Comparison of ENCODE assay signal across 8 mouse cellular contexts in genomic region chr11:34833318-34834086, GRCm38 (mm10). TPM values are rescaled to one million over a fixed set of nuclear protein-coding genes. Genes with fewer than 3 reads are reported as not detected.
DNase-seq lines count a peak whose midpoint lies in the region; ATAC-seq and TF ChIP-seq lines count a peak whose summit lies in the region.

TSS of gene Spdl1 (minus strand) at chr11:34833641.

- peak within 1 kb of the TSS; percentile 84 for H3K9ac ChIP-seq in MEL (ENCODE audit: control insufficient read depth, low read depth, low read length, poor library complexity, severe bottlenecking)
- peak within 1 kb of the TSS; percentile 61 for H3K9ac ChIP-seq in forebrain, postnatal 0 days
- peak within 1 kb of the TSS; percentile 88 for H3K9ac ChIP-seq in lung, embryonic 16.5 days (ENCODE audit: low read length)

- H3K27me3 ChIP-seq in MEL (ENCODE audit: control insufficient read depth in 1 of 2, insufficient read depth in 2 of 2, low read length in 2 of 2): no peaks in the 10 kb centered on the region; a peak in 1 of 4 replicates
- H3K27me3 ChIP-seq in cerebellum, adult 2 months (ENCODE audit: control insufficient read depth, insufficient read depth, low read length): no peaks in the 10 kb centered on the region
- H3K27me3 ChIP-seq in forebrain, postnatal 0 days (ENCODE audit: insufficient read depth, low read length): no peaks in the 10 kb centered on the region
- H3K27me3 ChIP-seq in lung, embryonic 16.5 days (ENCODE audit: control insufficient read depth, insufficient read depth, low read depth, low read length): no peaks in the 10 kb centered on the region

- peak within 1 kb of the TSS; percentile 88 for H3K27ac ChIP-seq in MEL (ENCODE audit: control insufficient read depth, low read depth, low read length)
- H3K27ac ChIP-seq in cerebellum, adult 2 months (ENCODE audit: insufficient read depth, low read length): no peak within 1 kb of the TSS
- no peak within 1 kb of the TSS; the same call in 1 of the 2 replicates for H3K27ac ChIP-seq in forebrain, postnatal 0 days (ENCODE audit: low read depth, low read length)
- H3K27ac ChIP-seq in lung, embryonic 16.5 days (ENCODE audit: low read length): peak within 1 kb of the TSS; percentile 80

- peak; percentile 99 for ATAC-seq in forebrain, postnatal 0 days
- peak; percentile 95 to 99 for ATAC-seq in hematopoietic stem cell, adult 5-6 weeks (replicated peaks in 1 of 2; ENCODE audit: insufficient read depth in 1 of 2, low FRiP score in 2 of 2, low TSS enrichment in 1 of 2, low read depth in 1 of 2, poor library complexity in 2 of 2, severe bottlenecking in 2 of 2)
- peak; percentile 97 for ATAC-seq in lung, embryonic 16.5 days (ENCODE audit: low read depth)

- H3K4me3 ChIP-seq in MEL (ENCODE audit: control insufficient read depth in 1 of 2, insufficient read depth in 1 of 2, low read depth in 2 of 2, low read length in 2 of 2): peak within 1 kb of the TSS; percentile 85 to 86
- H3K4me3 ChIP-seq in cerebellum, adult 2 months (replicated peaks; ENCODE audit: insufficient read depth, low read depth, low read length): peak within 1 kb of the TSS; percentile 63
- H3K4me3 ChIP-seq in forebrain, postnatal 0 days (ENCODE audit: low read depth, low read length): peak within 1 kb of the TSS; percentile 62
- H3K4me3 ChIP-seq in lung, embryonic 16.5 days (ENCODE audit: low read length): peak within 1 kb of the TSS; percentile 89

- under 1% methylated on average over 49 of the region's 49 CpGs for WGBS in cerebellum, adult 2 months
- under 1% methylated on average over 49 of the region's 49 CpGs for WGBS in forebrain, postnatal 0 days
- WGBS in lung, embryonic 16.5 days: under 1% methylated on average over 49 of the region's 49 CpGs

- no peaks in the 10 kb centered on the region for H3K9me3 ChIP-seq in MEL (replicated peaks; ENCODE audit: insufficient read depth, low read length)
- no peaks in the 10 kb centered on the region for H3K9me3 ChIP-seq in forebrain, postnatal 0 days (ENCODE audit: low read length)
- no peaks in the 10 kb centered on the region for H3K9me3 ChIP-seq in lung, embryonic 16.5 days (ENCODE audit: control insufficient read depth, low read length)

- H3K4me2 ChIP-seq in forebrain, postnatal 0 days (ENCODE audit: low read depth): peak within 1 kb of the TSS; percentile 92
- peak within 1 kb of the TSS; percentile 97 for H3K4me2 ChIP-seq in lung, embryonic 16.5 days (ENCODE audit: low read depth, low read length)

- peak; percentile 66 to 98; a peak in 3 of 4 replicates for TF ChIP-seq POLR2A in MEL (IDR thresholded peaks at IDR 0.05; ENCODE audit: control insufficient read depth in 1 of 2, insufficient read depth in 1 of 2, low read depth in 1 of 2, low read length in 2 of 2, poor library complexity in 1 of 2)
- peak; percentile 75; the same call in 1 of the 2 replicates for TF ChIP-seq POLR2A in cerebellum, adult 2 months (IDR thresholded peaks at IDR 0.05; ENCODE audit: borderline replicate concordance, insufficient read depth, low read length)

- TF ChIP-seq EP300 in MEL (IDR thresholded peaks at IDR 0.05; ENCODE audit: low read depth in 1 of 2, low read length in 2 of 2): peak in 1 of 2 experiments; percentile 13; a peak in 1 of 4 replicates

- DNase-seq in MEL (ENCODE audit: low read depth, low spot score): peak; percentile 99
- DNase-seq in cerebellum, adult 2 months: peak; percentile 91 to 94
- DNase-seq in forebrain, postnatal 0 days: peak; percentile 98
- DNase-seq in layer of hippocampus, adult 9-10 months (ENCODE audit: low spot score): peak; percentile 94
- DNase-seq in ovary, postnatal 10 days (ENCODE audit: low spot score): peak; percentile 96
- peak; percentile 94 to 97 for DNase-seq in thymus, postnatal 10 days (ENCODE audit: low spot score in 2 of 2)

- TF ChIP-seq RAD21 in MEL (IDR thresholded peaks at IDR 0.05; ENCODE audit: low read depth, low read length): no peak

- H3K4me1 ChIP-seq in MEL (ENCODE audit: control insufficient read depth in 1 of 2, insufficient read depth in 2 of 2, low read length in 2 of 2): peaks cover 0 to 8% of the 10 kb centered on the region in 2 experiments; a peak in 2 of 4 replicates
- no peaks in the 10 kb centered on the region; the same call in 1 of the 2 replicates for H3K4me1 ChIP-seq in cerebellum, adult 2 months (ENCODE audit: control insufficient read depth, insufficient read depth, low read length)
- peaks cover 3% of the 10 kb centered on the region; the same call in 1 of the 2 replicates for H3K4me1 ChIP-seq in forebrain, postnatal 0 days (ENCODE audit: insufficient read depth)
- H3K4me1 ChIP-seq in lung, embryonic 16.5 days (replicated peaks; ENCODE audit: control insufficient read depth, insufficient read depth, low read length): peaks cover 11% of the 10 kb centered on the region

- peaks cover 23% of the 10 kb centered on the region for H3K79me2 ChIP-seq in MEL (ENCODE audit: control insufficient read depth, insufficient read depth, low read length, poor library complexity)

- peaks cover 2 to 14% of the 10 kb centered on the region in 2 experiments; a peak in 3 of 4 replicates for H3K36me3 ChIP-seq in MEL (ENCODE audit: control insufficient read depth in 1 of 2, insufficient read depth in 2 of 2, low read length in 2 of 2)
- H3K36me3 ChIP-seq in forebrain, postnatal 0 days (ENCODE audit: insufficient read depth): 0 out of 2 replicates have a peak, but pooled peaks cover 5% of the 10 kb centered on the region
- H3K36me3 ChIP-seq in lung, embryonic 16.5 days (ENCODE audit: control insufficient read depth, insufficient read depth, low read length): peaks cover 12% of the 10 kb centered on the region

- TF ChIP-seq CTCF in MEL (IDR thresholded peaks at IDR 0.05 in 2 of 3, conservative IDR thresholded peaks at IDR 0.05 in 1 of 3; ENCODE audit: control insufficient read depth in 1 of 3, insufficient read depth in 1 of 3, low read depth in 2 of 3, low read length in 3 of 3, poor library complexity in 1 of 3, severe bottlenecking in 1 of 3): no peak
- TF ChIP-seq CTCF in cerebellum, adult 2 months (IDR thresholded peaks at IDR 0.05; ENCODE audit: borderline replicate concordance, insufficient read depth, low read depth, low read length): no peak
- no peak for TF ChIP-seq CTCF in forebrain, postnatal 0 days (IDR thresholded peaks at IDR 0.05; ENCODE audit: low read depth)

TF ChIP-seq in MEL, 35 proteins besides CTCF, POLR2A, EP300 and RAD21 (continues in another document):
- TF ChIP-seq MYC (IDR thresholded peaks at IDR 0.05; ENCODE audit: low read depth, low read length): peak; percentile 44; the same call in 1 of the 2 replicates
- no peak for TF ChIP-seq MEF2A (IDR thresholded peaks at IDR 0.05; ENCODE audit: extremely low read depth, insufficient replicate concordance, low read depth, low read length, poor library complexity, severe bottlenecking)
- 0 out of 2 replicates have a peak, but pooled peaks have one; percentile 56 for TF ChIP-seq MAZ (IDR thresholded peaks at IDR 0.05; ENCODE audit: low read depth, low read length)
- TF ChIP-seq ZMIZ1 (IDR thresholded peaks at IDR 0.05; ENCODE audit: low read depth, low read length): peak; percentile 89
- TF ChIP-seq ELF1 (IDR thresholded peaks at IDR 0.05; ENCODE audit: low read depth, low read length): peak; percentile 73
- no peak for TF ChIP-seq MYB (IDR thresholded peaks at IDR 0.05; ENCODE audit: low read depth, low read length)
- peak; percentile 94 for TF ChIP-seq NRF1 (IDR thresholded peaks at IDR 0.05; ENCODE audit: insufficient read depth, low read depth, low read length, poor library complexity, severe bottlenecking)
- no peak for TF ChIP-seq POLR2AphosphoS5 (IDR thresholded peaks at IDR 0.05; ENCODE audit: borderline replicate concordance, low read depth, low read length)
- TF ChIP-seq USF1 (IDR thresholded peaks at IDR 0.05; ENCODE audit: low read depth, low read length): peak; percentile 35; the same call in 1 of the 2 replicates
- no peak for TF ChIP-seq TAL1 (IDR thresholded peaks at IDR 0.05; ENCODE audit: low read length)
- peak; percentile 91 for TF ChIP-seq TBP (IDR thresholded peaks at IDR 0.05; ENCODE audit: low read depth, low read length)
- TF ChIP-seq POLR2AphosphoS2 (IDR thresholded peaks at IDR 0.05; ENCODE audit: low read length): peak; percentile 93
- TF ChIP-seq MAX (IDR thresholded peaks at IDR 0.05; ENCODE audit: low read length): peak; percentile 61; the same call in 1 of the 2 replicates
- TF ChIP-seq ZKSCAN1 (IDR thresholded peaks at IDR 0.05; ENCODE audit: low read depth, low read length): no peak
- no peak; the same call in 1 of the 2 replicates for TF ChIP-seq KAT2A (conservative IDR thresholded peaks at IDR 0.05; ENCODE audit: low read depth, low read length)
- TF ChIP-seq NELFE (IDR thresholded peaks at IDR 0.05; ENCODE audit: low read depth, low read length): peak; percentile 98
- peak; percentile 70 for TF ChIP-seq JUND (IDR thresholded peaks at IDR 0.05; ENCODE audit: low read depth, low read length)
- TF ChIP-seq CHD1 (IDR thresholded peaks at IDR 0.05; ENCODE audit: low read depth, low read length): no peak
- no peak for TF ChIP-seq MAFK (IDR thresholded peaks at IDR 0.05; ENCODE audit: borderline replicate concordance, low read depth, low read length)
- TF ChIP-seq TCF12 (IDR thresholded peaks at IDR 0.05; ENCODE audit: low read depth, low read length): peak; percentile 74
- TF ChIP-seq CHD2 (IDR thresholded peaks at IDR 0.05; ENCODE audit: low read length): peak; percentile 100
- TF ChIP-seq UBTF (IDR thresholded peaks at IDR 0.05; ENCODE audit: borderline replicate concordance, insufficient read depth, low read depth, low read length): no peak
- no peak; the same call in 1 of the 2 replicates for TF ChIP-seq E2F4 (IDR thresholded peaks at IDR 0.05; ENCODE audit: borderline replicate concordance, low read depth, low read length)
- peak; percentile 84 for TF ChIP-seq HCFC1 (IDR thresholded peaks at IDR 0.05; ENCODE audit: low read depth, low read length)
- TF ChIP-seq ZNF384 (IDR thresholded peaks at IDR 0.05; ENCODE audit: low read depth, low read length): no peak
- peak; percentile 85 for TF ChIP-seq SIN3A (IDR thresholded peaks at IDR 0.05; ENCODE audit: low read length)
- TF ChIP-seq BHLHE40 (IDR thresholded peaks at IDR 0.05; ENCODE audit: borderline replicate concordance, low read depth, low read length): no peak

RNA-seq across cellular contexts. Expression of gene Spdl1, which starts in this region (rescaled TPM):
- 35.5 and 36.3 TPM in 2 replicates for total RNA-seq in MEL (2012; rRNA removed)
- 10 to 100 TPM in 1 of 2 experiments, not detected in 1; 24.2 TPM for polyA plus RNA-seq in MEL (2012; ENCODE audit: insufficient read depth in 1 of 2, insufficient read length in 2 of 2, low read depth in 1 of 2, low replicate concordance in 2 of 2, missing spikeins in 1 of 2)
- polyA plus RNA-seq in cerebellum, adult 2 months (2012; rRNA removed): 0.49 and 0.79 TPM in 2 replicates
- total RNA-seq in forebrain, postnatal 0 days (2014; rRNA removed): 2.0 and 3.7 TPM in 2 replicates
- polyA plus RNA-seq in forebrain, postnatal 0 days (2015; fragmentation: Nextera tagmentation; extraction: Ambion mirVana): 1.2 and 1.4 TPM in 2 replicates
- 31.9 and 33.8 TPM in 2 replicates for total RNA-seq in hematopoietic stem cell, adult 5-6 weeks (2017)
- polyA plus RNA-seq in lung, embryonic 16.5 days (2015; fragmentation: Nextera tagmentation; extraction: Ambion mirVana): 21.2 and 22.4 TPM in 2 replicates

Comparison
In these comparisons a context has a peak if more than half of its experiments do, and no peak if none do; other contexts are left out.
1. Peak in DNase-seq and H3K4me3 ChIP-seq in cerebellum, adult 2 months; RNA of the gene not detected or under 1 TPM.
2. H3K27ac ChIP-seq: peak in MEL (single experiment) and lung, embryonic 16.5 days (single experiment); none in cerebellum, adult 2 months (single experiment) and forebrain, postnatal 0 days (single experiment).
3. Peak in every context shown above with its lines, with median percentiles within 50 percentile points of each other: DNase-seq, H3K4me3 ChIP-seq, H3K9ac ChIP-seq and ATAC-seq.